Mouse (Mus musculus): Measurements from ENCODE around the gene Cenpm. TPM values are rescaled to one million over a fixed set of nuclear protein-coding genes. Genes with fewer than 3 reads are reported as not detected.

The Cenpm gene
- not detected in 2 replicates for polyA plus RNA-seq (2012; ENCODE audit: insufficient read depth, insufficient read length, low replicate concordance, missing spikeins)

GRCm38 (mm10) chr15:82244115-82244804, at the start of gene Cenpm:
Gene Cenpm, minus strand, starts transcription at chr15:82244748.
- WGBS, result under 1% methylated on average over 65 of the region's 65 CpGs
- Histone ChIP-seq H3K4me1 (ENCODE audit: control insufficient read depth, insufficient read depth, low read length) (no peaks in the 10 kb centered on the region), H3K4me3 (ENCODE audit: insufficient read depth, low read depth, low read length) (peak within 1 kb of the TSS; percentile 70), H3K27ac (ENCODE audit: insufficient read depth, low read depth, low read length) (no peak within 1 kb of the TSS)
- TF ChIP-seq CTCF (IDR thresholded peaks at IDR 0.05; ENCODE audit: insufficient read depth, low read depth, low read length), result no peak
- no peak; the same call in 1 of the 2 replicates for TF ChIP-seq POLR2A (IDR thresholded peaks at IDR 0.05; ENCODE audit: insufficient read depth, low read depth, low read length)

- Histone ChIP-seq H3K4me1 (ENCODE audit: control insufficient read depth, insufficient read depth, low read length) (peaks cover 5% of the 10 kb centered on the region), H3K4me3 (ENCODE audit: insufficient read depth, low read depth, low read length) (no peak overlapping the region), H3K27ac (ENCODE audit: insufficient read depth, low read depth, low read length) (no peak overlapping the region)
- WGBS, result 25% methylated on average over 8 of the region's 8 CpGs
- no peak for TF ChIP-seq POLR2A (IDR thresholded peaks at IDR 0.05; ENCODE audit: insufficient read depth, low read depth, low read length)
- no peak for TF ChIP-seq CTCF (IDR thresholded peaks at IDR 0.05; ENCODE audit: insufficient read depth, low read depth, low read length)
Measured at GRCm38 (mm10) chr15:82294059-82294458, 49.5 kb upstream of the Cenpm start.

GRCm38 (mm10) chr15:82293271-82293711, 48.7 kb upstream of the Cenpm start:
- peaks cover 5% of the 10 kb centered on the region for H3K4me1 ChIP-seq (ENCODE audit: control insufficient read depth, insufficient read depth, low read length)
- H3K4me3 ChIP-seq (ENCODE audit: insufficient read depth, low read depth, low read length), result no peak overlapping the region
- WGBS, result 10% methylated on average over 7 of the region's 7 CpGs
- TF ChIP-seq POLR2A (IDR thresholded peaks at IDR 0.05; ENCODE audit: insufficient read depth, low read depth, low read length) (no peak), CTCF (IDR thresholded peaks at IDR 0.05; ENCODE audit: insufficient read depth, low read depth, low read length) (no peak)
- H3K27ac ChIP-seq (ENCODE audit: insufficient read depth, low read depth, low read length), result no peak overlapping the region

DNA sequence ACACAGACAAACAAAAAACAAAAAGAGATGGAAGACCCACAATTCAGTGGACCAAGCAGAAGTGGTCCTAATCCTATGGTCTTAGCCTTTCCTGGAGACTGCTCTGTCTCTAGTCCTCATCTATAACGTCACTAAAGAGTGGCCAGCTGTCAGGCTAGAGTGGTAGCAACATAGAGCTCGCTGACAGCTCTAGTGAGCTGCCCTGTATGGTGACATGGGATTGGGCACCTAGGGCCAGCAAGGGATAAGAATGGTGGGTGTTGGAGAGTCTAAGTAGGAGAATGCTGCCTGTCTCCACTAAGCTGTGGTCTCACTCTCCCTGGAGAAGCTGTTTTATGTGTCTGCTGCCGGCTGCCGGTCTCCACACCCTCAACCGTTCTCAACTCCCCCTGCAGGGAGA, 48.3 kb upstream of the Cenpm start:
- Histone ChIP-seq H3K4me1 (ENCODE audit: control insufficient read depth, insufficient read depth, low read length) (peaks cover 5% of the 10 kb centered on the region), H3K4me3 (ENCODE audit: insufficient read depth, low read depth, low read length) (no peak overlapping the region), H3K27ac (ENCODE audit: insufficient read depth, low read depth, low read length) (no peak overlapping the region)
- WGBS, result 36% methylated on average over 5 of the region's 5 CpGs
- no peak for TF ChIP-seq CTCF (IDR thresholded peaks at IDR 0.05; ENCODE audit: insufficient read depth, low read depth, low read length)
- no peak for TF ChIP-seq POLR2A (IDR thresholded peaks at IDR 0.05; ENCODE audit: insufficient read depth, low read depth, low read length)

DNA sequence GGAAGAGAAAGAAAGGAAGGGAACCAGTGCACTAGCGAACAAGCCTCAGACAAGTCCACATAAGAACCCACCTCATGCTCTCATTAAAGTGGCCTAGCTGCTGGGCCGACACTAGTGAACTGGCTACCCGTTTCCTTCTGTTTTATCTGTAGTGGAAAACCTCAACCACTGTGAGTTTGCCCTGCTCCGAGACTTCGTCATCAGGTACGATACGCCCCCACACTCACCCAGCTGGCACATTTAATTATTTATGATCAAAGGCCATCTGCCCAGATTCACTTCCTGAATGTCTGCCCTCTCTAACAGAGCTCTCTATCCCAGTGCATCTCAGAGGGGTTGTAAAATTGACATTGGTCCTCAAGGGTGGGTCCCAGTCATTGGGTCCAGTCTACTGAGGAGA, 45.7 kb upstream of the Cenpm start:
- Histone ChIP-seq H3K4me1 (ENCODE audit: control insufficient read depth, insufficient read depth, low read length) (peaks cover 5% of the 10 kb centered on the region), H3K4me3 (ENCODE audit: insufficient read depth, low read depth, low read length) (no peak overlapping the region), H3K27ac (ENCODE audit: insufficient read depth, low read depth, low read length) (no peak overlapping the region)
- no peak for TF ChIP-seq POLR2A (IDR thresholded peaks at IDR 0.05; ENCODE audit: insufficient read depth, low read depth, low read length)
- no peak for TF ChIP-seq CTCF (IDR thresholded peaks at IDR 0.05; ENCODE audit: insufficient read depth, low read depth, low read length)
- 88% methylated on average over 7 of the region's 7 CpGs for WGBS

DNA sequence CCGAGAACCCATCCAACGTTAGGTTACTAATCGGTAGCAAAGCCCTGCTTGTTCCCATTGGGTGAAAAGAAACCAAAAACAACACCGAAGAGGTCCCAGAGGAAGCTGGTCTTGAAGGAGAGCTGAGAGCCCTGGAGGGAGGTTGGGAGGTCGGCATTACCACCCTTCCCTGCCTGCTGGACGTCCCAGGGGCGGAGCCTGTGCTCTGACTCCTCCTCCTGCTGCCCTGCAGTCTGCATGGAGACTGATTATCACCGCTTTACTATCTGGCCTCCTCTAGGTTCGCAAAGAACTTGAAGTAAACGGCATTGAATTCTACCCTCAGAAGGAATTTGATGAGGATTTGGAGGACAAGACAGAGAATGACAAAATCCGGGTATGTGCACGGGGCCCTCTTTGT, 41.6 kb upstream of the Cenpm start:
- WGBS, result 74% methylated on average over 12 of the region's 12 CpGs
- no peaks in the 10 kb centered on the region for H3K4me1 ChIP-seq (ENCODE audit: control insufficient read depth, insufficient read depth, low read length)
- no peak overlapping the region for H3K4me3 ChIP-seq (ENCODE audit: insufficient read depth, low read depth, low read length)
- TF ChIP-seq CTCF (IDR thresholded peaks at IDR 0.05; ENCODE audit: insufficient read depth, low read depth, low read length) (no peak), POLR2A (IDR thresholded peaks at IDR 0.05; ENCODE audit: insufficient read depth, low read depth, low read length) (no peak)
- H3K27ac ChIP-seq (ENCODE audit: insufficient read depth, low read depth, low read length), result no peak overlapping the region

DNA sequence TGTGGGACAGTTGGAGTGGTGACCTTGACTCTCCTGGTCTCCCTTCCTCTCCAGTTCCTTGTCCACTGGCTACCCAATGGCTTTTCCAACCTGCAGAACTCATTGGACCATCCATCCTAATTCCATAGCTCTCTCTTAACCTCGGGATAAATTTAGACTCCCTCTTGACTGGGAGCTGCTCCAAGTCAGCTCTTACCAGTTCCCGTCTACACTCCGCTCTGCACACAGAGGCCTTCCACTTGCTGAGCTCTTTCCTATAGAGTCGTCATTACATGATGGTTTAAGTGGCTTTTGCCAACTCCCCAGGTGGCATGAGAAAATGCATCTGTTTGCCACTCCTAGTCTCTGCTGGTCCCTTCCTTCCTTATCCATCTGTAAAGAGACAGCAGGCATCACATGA, 36.1 kb upstream of the Cenpm start:
- TF ChIP-seq CTCF (IDR thresholded peaks at IDR 0.05; ENCODE audit: insufficient read depth, low read depth, low read length), result no peak
- TF ChIP-seq POLR2A (IDR thresholded peaks at IDR 0.05; ENCODE audit: insufficient read depth, low read depth, low read length), result no peak
- Histone ChIP-seq H3K27ac (ENCODE audit: insufficient read depth, low read depth, low read length) (no peak overlapping the region), H3K4me3 (ENCODE audit: insufficient read depth, low read depth, low read length) (no peak overlapping the region), H3K4me1 (ENCODE audit: control insufficient read depth, insufficient read depth, low read length) (peaks cover 21% of the 10 kb centered on the region)
- whole genome bisulfite sequencing, result 50% methylated on average over 4 of the region's 4 CpGs

DNA sequence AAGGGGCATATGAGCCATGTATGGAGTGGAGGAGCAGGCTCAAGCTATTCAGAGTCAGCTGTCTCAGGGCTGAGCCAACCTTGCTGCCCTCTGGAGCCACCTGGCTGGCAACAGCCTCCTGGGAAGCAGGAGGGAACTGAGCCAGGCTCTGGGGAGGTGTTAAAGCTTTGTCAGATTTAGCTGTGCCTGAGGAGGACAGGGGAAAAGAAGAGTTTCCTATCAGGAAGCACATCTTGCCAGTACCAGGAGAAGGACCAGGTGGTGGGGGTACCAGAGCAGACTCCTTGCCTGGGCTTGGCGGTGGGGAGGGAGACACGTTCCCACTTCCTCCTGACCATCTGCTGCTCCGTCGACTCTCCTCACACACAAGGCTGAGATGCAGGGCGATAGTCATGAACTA, 33.0 kb upstream of the Cenpm start:
- peaks cover 24% of the 10 kb centered on the region for H3K4me1 ChIP-seq (ENCODE audit: control insufficient read depth, insufficient read depth, low read length)
- no peak for TF ChIP-seq POLR2A (IDR thresholded peaks at IDR 0.05; ENCODE audit: insufficient read depth, low read depth, low read length)
- no peak for TF ChIP-seq CTCF (IDR thresholded peaks at IDR 0.05; ENCODE audit: insufficient read depth, low read depth, low read length)
- 79% methylated on average over 5 of the region's 5 CpGs for WGBS
- H3K27ac ChIP-seq (ENCODE audit: insufficient read depth, low read depth, low read length), result no peak overlapping the region
- H3K4me3 ChIP-seq (ENCODE audit: insufficient read depth, low read depth, low read length), result no peak overlapping the region

DNA sequence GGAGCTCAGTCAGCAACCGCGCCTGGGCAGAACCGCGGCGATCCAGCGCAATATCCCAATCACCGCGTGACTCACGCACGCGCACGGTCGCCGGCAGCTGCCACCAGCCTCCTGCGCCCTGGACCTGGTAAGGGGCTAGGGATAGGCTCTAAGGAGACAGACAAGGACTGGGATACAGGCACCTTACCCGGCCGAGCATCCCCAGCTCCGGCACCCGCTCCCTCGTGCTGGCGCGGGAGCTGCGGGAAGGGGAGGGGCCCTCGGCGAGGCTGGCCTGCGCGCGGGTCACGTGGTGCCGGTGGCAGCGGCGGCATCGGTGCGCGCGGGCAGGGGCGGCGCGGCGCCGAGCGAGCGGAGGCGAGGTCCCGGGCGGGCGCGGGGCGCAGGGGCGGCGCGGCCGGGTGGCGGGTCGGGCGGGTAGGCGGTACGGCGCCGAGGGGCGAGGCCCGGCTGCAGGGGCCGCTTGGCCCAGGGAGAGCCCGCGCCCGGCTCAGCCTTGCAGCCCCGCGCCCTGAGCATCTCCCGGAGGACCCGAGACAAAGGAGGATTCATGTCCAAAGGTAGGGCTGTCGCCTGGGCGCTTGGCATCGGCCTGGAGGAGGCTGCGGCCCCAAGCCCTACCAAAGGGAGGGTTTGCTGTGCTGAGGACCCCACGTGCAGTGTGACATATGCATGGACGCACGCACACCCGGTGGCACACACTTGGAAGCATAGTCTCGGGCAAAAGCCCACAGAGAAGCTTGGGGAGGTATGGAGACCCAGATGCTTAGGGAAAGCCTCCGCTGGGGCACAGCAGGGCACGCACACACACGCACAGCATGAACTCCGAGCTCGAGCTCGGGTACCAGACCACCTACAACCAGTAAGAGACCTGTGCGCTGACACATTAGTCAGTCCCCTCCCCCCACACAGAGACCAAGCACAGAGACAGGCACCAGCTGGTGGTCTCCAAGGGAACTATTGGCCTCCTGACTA, 30.7 kb upstream of the Cenpm start:
- WGBS, result 1% methylated on average over 84 of the region's 86 CpGs
- peak overlapping the region; percentile 62 for H3K27ac ChIP-seq (ENCODE audit: insufficient read depth, low read depth, low read length)
- TF ChIP-seq POLR2A (IDR thresholded peaks at IDR 0.05; ENCODE audit: insufficient read depth, low read depth, low read length), result peak; percentile 82
- no peak for TF ChIP-seq CTCF (IDR thresholded peaks at IDR 0.05; ENCODE audit: insufficient read depth, low read depth, low read length)
- H3K4me1 ChIP-seq (ENCODE audit: control insufficient read depth, insufficient read depth, low read length), result peaks cover 29% of the 10 kb centered on the region
- peak overlapping the region; percentile 83 for H3K4me3 ChIP-seq (ENCODE audit: insufficient read depth, low read depth, low read length)

All from olfactory bulb, adult 2 months (tissue).